Mouse (Mus musculus): ENCODE measurements around the gene Fam20c. TPM values are rescaled to one million over a fixed set of nuclear protein-coding genes. Genes with fewer than 3 reads are reported as not detected.

Fam20c gene
- total RNA-seq, 1 experiment from 2014 or later: 17.6 TPM

- ATAC-seq (replicated peaks; ENCODE audit: insufficient number of reproducible peaks, low FRiP score, low TSS enrichment, poor library complexity, severe bottlenecking): no peak
Observed at GRCm38 (mm10) chr5:138787648-138788047, 33.3 kb downstream of the Fam20c start.

GRCm38 (mm10) chr5:138788481-138789211 lies 34.3 kb downstream of the Fam20c start:
- no peak for ATAC-seq (replicated peaks; ENCODE audit: insufficient number of reproducible peaks, low FRiP score, low TSS enrichment, poor library complexity, severe bottlenecking)

GRCm38 (mm10) chr5:138790954-138791480 lies 36.7 kb downstream of the Fam20c start:
- ATAC-seq (replicated peaks; ENCODE audit: insufficient number of reproducible peaks, low FRiP score, low TSS enrichment, poor library complexity, severe bottlenecking): no peak

GRCm38 (mm10) chr5:138801588-138802116 lies 47.3 kb downstream of the Fam20c start:
- no peak for ATAC-seq (replicated peaks; ENCODE audit: insufficient number of reproducible peaks, low FRiP score, low TSS enrichment, poor library complexity, severe bottlenecking)

GRCm38 (mm10) chr5:138804286-138804685 lies 50.0 kb downstream of the Fam20c start:
- ATAC-seq (replicated peaks; ENCODE audit: insufficient number of reproducible peaks, low FRiP score, low TSS enrichment, poor library complexity, severe bottlenecking): no peak

GRCm38 (mm10) chr5:138809767-138810166 lies 55.5 kb downstream of the Fam20c start:
- ATAC-seq (replicated peaks; ENCODE audit: insufficient number of reproducible peaks, low FRiP score, low TSS enrichment, poor library complexity, severe bottlenecking): no peak

- no peak for ATAC-seq (replicated peaks; ENCODE audit: insufficient number of reproducible peaks, low FRiP score, low TSS enrichment, poor library complexity, severe bottlenecking)
Observed at GRCm38 (mm10) chr5:138819780-138820179, 65.5 kb downstream of the Fam20c start, which contains the start of gene Gm5294. Gene Gm5294, plus strand, starts transcription at chr5:138820080.

GRCm38 (mm10) chr5:138820717-138821332 lies 66.5 kb downstream of the Fam20c start:
- no peak for ATAC-seq (replicated peaks; ENCODE audit: insufficient number of reproducible peaks, low FRiP score, low TSS enrichment, poor library complexity, severe bottlenecking)

GRCm38 (mm10) chr5:138825090-138825489 lies 70.8 kb downstream of the Fam20c start:
- no peak for ATAC-seq (replicated peaks; ENCODE audit: insufficient number of reproducible peaks, low FRiP score, low TSS enrichment, poor library complexity, severe bottlenecking)

- ATAC-seq (replicated peaks; ENCODE audit: insufficient number of reproducible peaks, low FRiP score, low TSS enrichment, poor library complexity, severe bottlenecking): 0 out of 2 replicates have a peak, but pooled peaks have one; percentile 55
Observed at GRCm38 (mm10) chr5:138833406-138833805, 79.1 kb downstream of the Fam20c start.

GRCm38 (mm10) chr5:138834910-138835309 lies 80.6 kb downstream of the Fam20c start:
- no peak for ATAC-seq (replicated peaks; ENCODE audit: insufficient number of reproducible peaks, low FRiP score, low TSS enrichment, poor library complexity, severe bottlenecking)

GRCm38 (mm10) chr5:138840981-138841380 lies 86.7 kb downstream of the Fam20c start:
- no peak for ATAC-seq (replicated peaks; ENCODE audit: insufficient number of reproducible peaks, low FRiP score, low TSS enrichment, poor library complexity, severe bottlenecking)

GRCm38 (mm10) chr5:138843168-138843824 lies 89.0 kb downstream of the Fam20c start:
- ATAC-seq (replicated peaks; ENCODE audit: insufficient number of reproducible peaks, low FRiP score, low TSS enrichment, poor library complexity, severe bottlenecking): no peak

GRCm38 (mm10) chr5:138846506-138846905 lies 92.2 kb downstream of the Fam20c start:
- ATAC-seq (replicated peaks; ENCODE audit: insufficient number of reproducible peaks, low FRiP score, low TSS enrichment, poor library complexity, severe bottlenecking): no peak

GRCm38 (mm10) chr5:138848102-138848501 lies 93.8 kb downstream of the Fam20c start:
- ATAC-seq (replicated peaks; ENCODE audit: insufficient number of reproducible peaks, low FRiP score, low TSS enrichment, poor library complexity, severe bottlenecking): peak; percentile 93

GRCm38 (mm10) chr5:138849682-138850461 lies 95.6 kb downstream of the Fam20c start:
- ATAC-seq (replicated peaks; ENCODE audit: insufficient number of reproducible peaks, low FRiP score, low TSS enrichment, poor library complexity, severe bottlenecking): no peak

GRCm38 (mm10) chr5:138850462-138850844 lies 96.1 kb downstream of the Fam20c start:
- ATAC-seq (replicated peaks; ENCODE audit: insufficient number of reproducible peaks, low FRiP score, low TSS enrichment, poor library complexity, severe bottlenecking): no peak

- ATAC-seq (replicated peaks; ENCODE audit: insufficient number of reproducible peaks, low FRiP score, low TSS enrichment, poor library complexity, severe bottlenecking): no peak
Observed at GRCm38 (mm10) chr5:138851296-138851780, 97.0 kb downstream of the Fam20c start.
